Mouse (Mus musculus): ENCODE data around the gene Tap1.
"Not testable (repeated sequence)": the region's sequence is repeated elsewhere in the genome, so short reads cannot be mapped to it uniquely, and the experiment has no call there.

- TF ChIP-seq CTCF (IDR thresholded peaks at IDR 0.05; ENCODE audit: control insufficient read depth, insufficient read depth, low read length); POLR2A (IDR thresholded peaks at IDR 0.05; ENCODE audit: borderline replicate concordance, control insufficient read depth, low read depth, low read length): not testable (repeated sequence)
Measured at GRCm38 (mm10) chr17:34144221-34144620, 43.1 kb upstream of the Tap1 start.
